Mouse (Mus musculus) limb, embryonic 11.5 days (tissue): ENCODE measurements at regions not wholly inside any gene's neighbourhood (a gene's known extent, or its start where the extent isn't known, plus 50 kb on each side); places are given as distances from the start of the nearest gene placed in this dataset.

ENCODE experiments used
- ATAC-seq: fragments of 200-750 bp; cut with Nextera tagmentation; 2 replicates; pipeline ENCODE4 v1.8.0; 2017; ENCODE audit warnings: low read depth; ENCODE audit not compliant: insufficient number of reproducible peaks, low FRiP score, low TSS enrichment
- DNase-seq: peaks from one replicate; pipeline ENCODE4 v3.0.0-alpha.2; 2015; ENCODE audit warnings: low spot score
- H3K27ac ChIP-seq: fragments of 300-500 bp; sonication (generic); replicated peaks from 2 replicates; pipeline ENCODE4 v1.5.1; 2014; ENCODE audit warnings: low read depth, mild to moderate bottlenecking, low read length
- H3K27me3 ChIP-seq: fragments of 300-500 bp; sonication (generic); 2 replicates; pipeline ENCODE4 v1.6.1; 2014; ENCODE audit warnings: mild to moderate bottlenecking, low read length, mixed read lengths; ENCODE audit not compliant: control insufficient read depth, insufficient read depth
- H3K36me3 ChIP-seq: fragments of 300-500 bp; sonication (generic); 2 replicates; pipeline ENCODE4 v1.6.1; 2014; ENCODE audit warnings: mild to moderate bottlenecking, low read length, moderate library complexity, mixed read lengths; ENCODE audit not compliant: control insufficient read depth, insufficient read depth
- H3K4me1 ChIP-seq: fragments of 300-500 bp; sonication (generic); 2 replicates; pipeline ENCODE4 v1.6.1; 2014; ENCODE audit warnings: low read length, mixed read lengths; ENCODE audit not compliant: control insufficient read depth, insufficient read depth
- H3K4me2 ChIP-seq: fragments of 300-500 bp; sonication (generic); 2 replicates; pipeline ENCODE4 v1.6.1; 2014; ENCODE audit warnings: low read depth, mild to moderate bottlenecking, moderate library complexity; ENCODE audit not compliant: severe bottlenecking
- H3K4me3 ChIP-seq: fragments of 300-500 bp; sonication (generic); 2 replicates; pipeline ENCODE4 v1.5.1; 2014; ENCODE audit warnings: low read depth, low read length
- H3K9ac ChIP-seq: fragments of 300-500 bp; sonication (generic); 2 replicates; pipeline ENCODE4 v1.6.1; 2014; ENCODE audit warnings: mild to moderate bottlenecking, low read length
- H3K9me3 ChIP-seq: fragments of 300-500 bp; sonication (generic); 2 replicates; pipeline ENCODE4 v1.6.1; 2016; ENCODE audit warnings: low read length; ENCODE audit not compliant: control insufficient read depth
- WGBS: fragments of 180-500 bp; shearing (Covaris S2); extraction: QIAGEN DNeasy Blood & Tissue Kit; methylation state at CpG from one replicate; pipeline ENCODE4 v1.1.7; 2014; 5-methylcytosine and 5-hydroxymethylcytosine counted together

DNA sequence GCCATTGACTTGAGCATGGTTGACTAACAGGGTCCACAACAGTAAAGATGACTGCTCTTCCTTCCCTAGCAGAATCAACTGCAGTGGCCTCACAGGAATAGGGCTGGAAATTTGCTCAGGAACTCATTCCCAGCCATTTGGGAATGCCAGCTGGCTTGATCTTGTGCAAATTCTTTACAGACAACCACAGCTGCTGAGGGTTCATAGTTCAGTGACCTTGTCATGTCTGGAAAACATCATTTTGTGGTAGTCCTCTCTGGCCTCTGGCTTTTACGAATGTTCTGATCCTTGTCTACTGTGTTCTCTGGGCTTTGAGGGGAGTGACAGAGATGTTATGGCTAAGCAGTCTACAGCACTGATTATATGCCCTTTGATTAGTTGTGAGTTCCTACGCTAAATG, 432.0 kb downstream of the Gm21750 start:
- H3K4me1 ChIP-seq, result no peaks in the 10 kb centered on the region
- no peaks in the 10 kb centered on the region for H3K36me3 ChIP-seq
- DNase-seq (no peak), ATAC-seq (no peak)
- 66% methylated on average over 2 of the region's 2 CpGs for WGBS
- H3K9ac ChIP-seq, result no peak overlapping the region
- no peak overlapping the region for H3K4me3 ChIP-seq
- H3K4me2 ChIP-seq, result no peak overlapping the region
- H3K27ac ChIP-seq, result no peak overlapping the region
- H3K9me3 ChIP-seq, result no peaks in the 10 kb centered on the region
- H3K27me3 ChIP-seq, result no peaks in the 10 kb centered on the region

DNA sequence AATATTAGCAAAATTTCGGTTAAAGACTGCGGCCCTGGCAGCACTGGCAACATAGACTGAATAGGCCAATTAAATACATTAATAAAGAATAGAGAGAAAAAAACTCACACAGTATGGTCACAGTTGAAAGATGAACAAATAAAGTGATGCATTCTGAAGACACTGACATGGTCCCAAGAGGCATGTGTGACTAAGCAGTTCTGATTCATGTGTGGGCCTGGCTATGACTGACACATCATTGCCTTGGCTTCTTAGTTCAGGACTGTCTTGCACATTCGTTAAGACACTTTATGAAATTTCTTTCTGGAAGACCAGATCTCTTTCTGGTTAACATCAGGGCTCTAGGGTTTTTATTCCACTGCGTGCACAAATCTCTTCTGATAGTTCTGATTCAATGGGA, 438.7 kb downstream of the Gm21750 start:
- no peak for DNase-seq
- 88% methylated on average over 4 of the region's 4 CpGs for WGBS
- no peaks in the 10 kb centered on the region for H3K27me3 ChIP-seq

GRCm38 (mm10) chr14:74112603-74113002, 451.6 kb downstream of the Gm21750 start:
- WGBS, result 93% methylated on average over 2 of the region's 2 CpGs
- no peak overlapping the region for H3K9ac ChIP-seq

More for the DNA sequence above, 438.7 kb downstream of the Gm21750 start:
- no peaks in the 10 kb centered on the region for H3K9me3 ChIP-seq
- H3K4me3 ChIP-seq, result no peak overlapping the region
- no peak overlapping the region for H3K27ac ChIP-seq
- no peak overlapping the region for H3K4me2 ChIP-seq
- H3K36me3 ChIP-seq, result no peaks in the 10 kb centered on the region
- H3K9ac ChIP-seq, result no peak overlapping the region
- no peak for ATAC-seq
- no peaks in the 10 kb centered on the region for H3K4me1 ChIP-seq

GRCm38 (mm10) chr14:74113116-74113515, 452.1 kb downstream of the Gm21750 start:
- Histone ChIP-seq H3K4me1 (no peaks in the 10 kb centered on the region), H3K36me3 (no peaks in the 10 kb centered on the region), H3K9me3 (no peaks in the 10 kb centered on the region), H3K9ac (no peak overlapping the region), H3K27ac (no peak overlapping the region), H3K4me3 (no peak overlapping the region), H3K27me3 (no peaks in the 10 kb centered on the region), H3K4me2 (no peak overlapping the region)
- DNase-seq (no peak), ATAC-seq (no peak)
- WGBS, result 68% methylated on average over 5 of the region's 5 CpGs

More at GRCm38 (mm10) chr14:74112603-74113002, 451.6 kb downstream of the Gm21750 start:
- no peak overlapping the region for H3K4me3 ChIP-seq
- H3K4me2 ChIP-seq, result no peak overlapping the region
- H3K27me3 ChIP-seq, result no peaks in the 10 kb centered on the region
- H3K9me3 ChIP-seq, result no peaks in the 10 kb centered on the region
- H3K36me3 ChIP-seq, result no peaks in the 10 kb centered on the region
- no peaks in the 10 kb centered on the region for H3K4me1 ChIP-seq
- H3K27ac ChIP-seq, result no peak overlapping the region
- no peak for DNase-seq
- no peak for ATAC-seq

DNA sequence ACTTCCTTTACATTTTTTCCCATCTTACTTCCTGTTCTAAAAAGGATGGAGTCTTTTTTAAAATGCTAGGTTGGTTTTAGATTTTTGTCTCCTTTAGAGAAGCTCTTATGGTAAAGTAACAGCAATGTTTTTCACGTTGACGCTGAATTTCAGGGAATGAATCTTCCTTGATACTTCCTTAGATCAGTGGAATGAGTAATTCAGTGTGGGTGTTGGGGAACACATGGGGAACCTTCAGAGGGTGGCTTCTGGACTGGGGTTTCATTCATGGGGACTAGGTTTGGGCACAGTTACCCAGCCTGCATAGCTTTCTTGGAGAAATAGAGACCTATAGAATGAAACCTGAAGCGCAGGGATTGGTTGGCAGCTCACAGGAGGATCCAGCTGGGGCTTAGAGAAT, 452.5 kb downstream of the Gm21750 start:
- Histone ChIP-seq H3K36me3 (no peaks in the 10 kb centered on the region), H3K9me3 (no peaks in the 10 kb centered on the region), H3K27ac (no peak overlapping the region), H3K4me2 (no peak overlapping the region), H3K4me1 (no peaks in the 10 kb centered on the region), H3K9ac (no peak overlapping the region), H3K4me3 (no peak overlapping the region), H3K27me3 (no peaks in the 10 kb centered on the region)
- 70% methylated on average over 3 of the region's 3 CpGs for WGBS
- ATAC-seq, result no peak
- DNase-seq, result no peak

DNA sequence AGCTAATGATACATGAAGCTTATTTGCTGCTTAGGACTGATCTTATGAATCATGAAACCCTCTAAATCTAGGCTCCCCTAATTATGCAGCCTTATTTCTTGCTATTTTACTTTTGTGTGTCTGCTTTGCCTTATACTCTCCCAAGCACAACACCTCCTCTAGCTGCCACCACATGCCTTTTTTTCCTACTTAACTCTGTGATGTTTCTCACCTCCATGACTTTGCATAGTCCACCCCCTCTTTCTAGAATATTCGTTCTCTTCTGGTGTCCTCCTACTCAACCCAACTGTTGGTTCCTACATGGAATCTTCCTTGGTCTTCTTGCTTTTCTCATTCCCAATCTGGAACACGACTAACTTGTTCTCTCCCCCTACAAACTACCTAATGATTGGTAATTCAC, 456.7 kb downstream of the Gm21750 start:
- ATAC-seq (no peak), DNase-seq (no peak)
- Histone ChIP-seq H3K4me2 (no peak overlapping the region), H3K9ac (no peak overlapping the region), H3K36me3 (no peaks in the 10 kb centered on the region), H3K4me3 (no peak overlapping the region), H3K27ac (no peak overlapping the region), H3K9me3 (no peaks in the 10 kb centered on the region), H3K4me1 (no peaks in the 10 kb centered on the region), H3K27me3 (no peaks in the 10 kb centered on the region)
- 77% methylated on average over 2 of the region's 2 CpGs for WGBS

DNA sequence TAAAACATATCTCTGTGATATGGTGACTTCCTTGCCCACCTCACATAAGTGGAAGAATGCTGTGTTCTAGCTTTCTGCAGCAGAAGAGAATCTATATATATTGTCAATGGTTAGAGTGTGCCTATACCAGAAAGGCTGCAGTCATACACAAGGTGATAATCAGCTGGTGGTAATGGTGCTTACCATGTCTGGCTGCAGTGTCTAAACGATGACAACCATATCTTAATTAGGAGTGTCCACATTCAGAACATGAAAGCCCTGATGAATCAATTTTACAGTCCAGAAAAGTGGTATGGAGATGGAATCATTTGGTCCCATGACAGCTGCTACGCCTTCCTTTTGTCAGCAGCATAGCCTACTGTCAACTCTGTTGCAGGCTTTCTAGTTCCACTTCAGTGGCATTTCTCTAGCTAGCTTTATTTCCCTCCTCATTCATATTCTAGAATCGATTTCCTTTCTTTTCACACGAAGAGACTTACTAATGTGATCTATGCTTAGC, 484.2 kb downstream of the Gm21750 start:
- Histone ChIP-seq H3K9ac (no peak overlapping the region), H3K9me3 (no peaks in the 10 kb centered on the region), H3K4me1 (no peaks in the 10 kb centered on the region), H3K4me2 (no peak overlapping the region), H3K4me3 (no peak overlapping the region), H3K36me3 (no peaks in the 10 kb centered on the region), H3K27ac (no peak overlapping the region), H3K27me3 (no peaks in the 10 kb centered on the region)
- WGBS, result 89% methylated on average over 4 of the region's 4 CpGs
- DNase-seq (no peak), ATAC-seq (no peak)

- no peak for ATAC-seq
- WGBS, result 93% methylated on average over 2 of the region's 2 CpGs
Measured at GRCm38 (mm10) chr14:74166221-74166620, 474.4 kb upstream of the Htr2a start.

GRCm38 (mm10) chr14:74169131-74169875, 471.3 kb upstream of the Htr2a start:
- DNase-seq, result no peak
- H3K27me3 ChIP-seq, result no peaks in the 10 kb centered on the region
- WGBS, result 87% methylated on average over 2 of the region's 2 CpGs
- no peak overlapping the region for H3K9ac ChIP-seq
- no peak overlapping the region for H3K4me3 ChIP-seq
- H3K4me1 ChIP-seq, result no peaks in the 10 kb centered on the region
- H3K4me2 ChIP-seq, result no peak overlapping the region
- H3K27ac ChIP-seq, result no peak overlapping the region
- H3K9me3 ChIP-seq, result no peaks in the 10 kb centered on the region
- H3K36me3 ChIP-seq, result no peaks in the 10 kb centered on the region
- ATAC-seq, result no peak

More at GRCm38 (mm10) chr14:74166221-74166620, 474.4 kb upstream of the Htr2a start:
- Histone ChIP-seq H3K9ac (no peak overlapping the region), H3K4me1 (no peaks in the 10 kb centered on the region), H3K4me2 (no peak overlapping the region), H3K4me3 (no peak overlapping the region), H3K27ac (no peak overlapping the region), H3K27me3 (no peaks in the 10 kb centered on the region), H3K9me3 (no peaks in the 10 kb centered on the region), H3K36me3 (no peaks in the 10 kb centered on the region)
- DNase-seq, result no peak
